Mouse (Mus musculus): ENCODE results near the gene Tbxas1. TPM values are rescaled to one million over a fixed set of nuclear protein-coding genes. Genes with fewer than 3 reads are reported as not detected.
A peak's percentile ranks its signal among the peaks of the same experiment; 100 is the strongest.

The Tbxas1 gene
- polyA plus RNA-seq, 1 experiment from 2014 or later = 1.9 TPM

DNA sequence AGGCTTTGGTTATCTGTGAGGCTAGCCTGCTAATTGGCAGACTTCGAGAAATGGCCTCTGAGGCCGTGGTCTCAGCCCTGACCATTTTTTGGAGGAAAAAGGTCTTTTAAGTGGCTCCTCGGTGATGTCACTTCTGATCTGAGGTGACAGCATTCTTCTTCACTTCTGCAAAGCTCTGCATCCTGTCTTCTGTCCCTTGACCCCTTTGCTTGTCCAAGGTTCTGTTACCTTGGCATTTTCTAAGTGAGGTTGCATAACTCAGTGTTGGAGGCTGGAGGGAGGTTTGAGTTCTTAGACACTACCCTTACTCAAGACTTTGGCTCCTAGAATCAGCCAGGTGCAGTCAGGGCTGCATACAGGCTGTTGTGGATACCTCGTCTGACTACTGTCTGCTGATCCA lies 63.9 kb downstream of the Tbxas1 start:
- 79% methylated on average over 4 of the region's 4 CpGs for WGBS

DNA sequence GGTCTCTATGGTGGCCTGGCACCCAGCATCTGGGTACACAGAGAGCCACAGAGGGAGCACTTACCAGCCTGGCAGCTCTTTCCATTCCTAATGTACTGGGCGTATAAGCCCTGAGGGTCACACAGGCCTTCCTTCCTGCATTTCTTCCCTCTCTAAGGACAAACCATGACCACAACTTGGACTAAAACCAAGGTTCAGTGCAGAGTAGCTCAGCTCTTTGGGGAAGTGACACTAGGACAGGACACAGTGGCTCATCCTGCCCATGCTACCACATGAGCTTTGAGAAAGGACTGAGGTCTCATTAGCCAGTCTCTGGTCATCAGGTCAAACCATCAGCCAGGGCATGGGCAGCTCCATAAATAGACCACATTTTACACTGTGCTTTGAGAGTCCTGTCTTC lies 65.8 kb downstream of the Tbxas1 start:
- no peaks in the 10 kb centered on the region for H3K27me3 ChIP-seq (ENCODE audit: insufficient read depth, poor library complexity, severe bottlenecking)
- DNase-seq (ENCODE audit: low spot score) = no peak
- no peak overlapping the region for H3K27ac ChIP-seq
- no peaks in the 10 kb centered on the region for H3K9me3 ChIP-seq
- no peaks in the 10 kb centered on the region for H3K4me1 ChIP-seq (replicated peaks)
- 97% methylated on average over 1 of the region's 1 CpGs for WGBS
- no peak overlapping the region for H3K4me3 ChIP-seq
- H3K36me3 ChIP-seq = no peaks in the 10 kb centered on the region

More for the DNA sequence above, 63.9 kb downstream of the Tbxas1 start:
- Histone ChIP-seq H3K36me3 (no peaks in the 10 kb centered on the region), H3K4me3 (no peak overlapping the region), H3K4me1 (replicated peaks) (no peaks in the 10 kb centered on the region), H3K27me3 (ENCODE audit: insufficient read depth, poor library complexity, severe bottlenecking) (no peaks in the 10 kb centered on the region), H3K9me3 (no peaks in the 10 kb centered on the region), H3K27ac (no peak overlapping the region)
- no peak for DNase-seq (ENCODE audit: low spot score)

DNA sequence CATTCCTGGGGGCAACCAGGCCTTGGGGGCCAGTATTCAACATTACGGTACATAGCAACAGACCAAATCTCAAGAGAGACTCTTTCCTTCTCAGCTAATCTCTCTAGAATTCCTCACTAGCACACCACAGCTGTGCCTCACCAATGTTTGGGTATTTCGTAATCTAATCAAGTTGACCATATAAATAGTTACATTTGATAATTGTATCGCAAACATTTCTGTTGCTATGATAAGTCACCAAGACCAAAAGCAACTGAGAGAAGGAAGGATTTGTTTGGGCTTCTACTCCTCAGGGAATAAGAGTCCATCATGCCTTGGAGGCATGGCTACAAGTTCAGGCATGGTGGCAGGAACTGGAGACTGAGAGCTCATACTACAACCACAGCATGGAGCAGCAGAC lies 67.6 kb downstream of the Tbxas1 start:
- Histone ChIP-seq H3K9me3 (no peaks in the 10 kb centered on the region), H3K27me3 (ENCODE audit: insufficient read depth, poor library complexity, severe bottlenecking) (no peaks in the 10 kb centered on the region), H3K36me3 (no peaks in the 10 kb centered on the region), H3K4me1 (replicated peaks) (no peaks in the 10 kb centered on the region), H3K27ac (no peak overlapping the region), H3K4me3 (no peak overlapping the region)
- no peak for DNase-seq (ENCODE audit: low spot score)
- WGBS = 96% methylated on average over 3 of the region's 3 CpGs

DNA sequence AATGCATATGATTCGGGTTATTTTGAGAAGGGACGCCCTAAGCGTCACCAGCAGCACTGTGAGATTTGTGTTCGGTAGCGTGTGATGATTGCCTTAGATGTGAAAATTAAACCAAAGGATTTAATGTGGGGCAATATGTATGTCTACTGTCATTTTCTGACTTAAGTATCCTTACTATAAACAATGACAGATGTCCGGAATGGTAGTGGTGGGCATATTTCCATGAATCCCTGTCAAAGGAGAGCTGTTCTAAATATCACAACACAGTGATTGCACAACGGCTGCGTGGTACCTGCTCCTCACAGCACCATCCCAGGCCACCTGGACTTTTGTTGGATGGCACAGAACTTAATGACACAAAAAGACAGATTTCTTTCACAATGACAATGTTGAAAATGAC lies 69.2 kb downstream of the Tbxas1 start:
- Histone ChIP-seq H3K36me3 (no peaks in the 10 kb centered on the region), H3K4me1 (replicated peaks) (no peaks in the 10 kb centered on the region), H3K27me3 (ENCODE audit: insufficient read depth, poor library complexity, severe bottlenecking) (no peaks in the 10 kb centered on the region), H3K9me3 (no peaks in the 10 kb centered on the region), H3K27ac (no peak overlapping the region), H3K4me3 (no peak overlapping the region)
- DNase-seq (ENCODE audit: low spot score) = no peak
- WGBS = 92% methylated on average over 8 of the region's 8 CpGs

DNA sequence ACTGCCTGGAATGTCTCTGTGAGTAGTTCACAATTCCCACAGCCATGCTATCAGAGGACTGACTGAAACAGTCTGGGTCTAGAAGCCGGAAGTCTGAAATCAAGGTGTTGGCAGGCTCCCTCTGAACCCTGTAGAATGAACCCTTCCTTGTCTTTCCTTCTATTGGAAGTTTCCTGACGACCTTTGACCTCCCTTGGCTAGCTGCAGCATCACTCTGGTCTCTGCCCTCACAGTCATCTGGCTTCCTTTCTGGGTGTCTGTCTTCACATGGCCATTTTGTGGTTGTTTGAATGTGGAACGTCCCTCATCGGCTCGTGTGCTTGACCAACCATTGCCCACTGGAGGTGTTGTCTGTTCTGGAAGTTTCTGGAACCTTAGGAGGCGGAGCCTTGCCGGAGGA lies 69.6 kb downstream of the Tbxas1 start:
- WGBS = 87% methylated on average over 7 of the region's 7 CpGs
- H3K36me3 ChIP-seq = no peaks in the 10 kb centered on the region
- H3K9me3 ChIP-seq = no peaks in the 10 kb centered on the region
- no peak overlapping the region for H3K4me3 ChIP-seq
- H3K27me3 ChIP-seq (ENCODE audit: insufficient read depth, poor library complexity, severe bottlenecking) = no peaks in the 10 kb centered on the region
- no peaks in the 10 kb centered on the region for H3K4me1 ChIP-seq (replicated peaks)
- no peak overlapping the region for H3K27ac ChIP-seq
- no peak for DNase-seq (ENCODE audit: low spot score)

DNA sequence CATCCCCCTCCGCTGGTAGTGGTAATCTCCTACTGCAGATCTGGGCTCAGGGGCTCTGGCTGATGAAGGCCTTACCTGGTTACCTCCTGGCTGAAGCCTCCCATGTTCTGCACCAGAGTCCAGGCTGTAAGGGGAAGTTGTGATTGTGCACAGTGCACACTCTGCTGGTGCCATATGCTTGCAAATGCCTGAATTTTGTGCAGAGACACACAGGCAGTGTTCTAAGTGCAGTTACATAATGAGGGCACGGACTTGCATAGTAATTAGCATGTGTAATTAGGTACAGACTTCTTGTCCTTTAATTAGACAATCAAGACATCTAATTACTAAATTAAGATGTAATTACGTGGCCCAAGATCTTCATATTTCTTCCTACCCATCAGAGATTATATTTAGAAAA lies 70.5 kb downstream of the Tbxas1 start:
- DNase-seq (ENCODE audit: low spot score) = no peak
- Histone ChIP-seq H3K4me3 (no peak overlapping the region), H3K27me3 (ENCODE audit: insufficient read depth, poor library complexity, severe bottlenecking) (no peaks in the 10 kb centered on the region), H3K4me1 (replicated peaks) (no peaks in the 10 kb centered on the region), H3K9me3 (no peaks in the 10 kb centered on the region), H3K27ac (no peak overlapping the region), H3K36me3 (no peaks in the 10 kb centered on the region)
- WGBS = 84% methylated on average over 3 of the region's 3 CpGs

DNA sequence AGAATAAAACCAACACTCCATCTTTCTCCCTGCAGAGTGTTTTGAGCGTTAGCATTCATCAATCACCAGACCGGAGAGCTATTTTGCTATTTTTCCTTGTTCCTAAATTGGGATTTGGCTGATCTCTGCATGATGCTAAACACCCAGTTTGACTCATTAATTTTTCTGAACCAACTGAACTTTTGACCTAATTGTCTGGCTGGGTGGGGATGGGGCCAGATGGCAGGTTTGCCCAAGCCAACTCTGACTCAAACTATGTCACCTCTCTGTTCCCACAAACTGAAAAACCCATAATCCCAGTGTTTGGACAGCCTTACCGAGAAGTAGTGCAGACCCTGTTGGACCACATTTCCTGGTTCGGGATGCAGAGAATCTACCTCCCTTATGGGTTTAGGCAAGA lies 72.1 kb downstream of the Tbxas1 start:
- Histone ChIP-seq H3K27me3 (ENCODE audit: insufficient read depth, poor library complexity, severe bottlenecking) (no peaks in the 10 kb centered on the region), H3K4me3 (no peak overlapping the region), H3K4me1 (replicated peaks) (no peaks in the 10 kb centered on the region), H3K9me3 (no peaks in the 10 kb centered on the region), H3K27ac (no peak overlapping the region), H3K36me3 (no peaks in the 10 kb centered on the region)
- WGBS = 93% methylated on average over 4 of the region's 4 CpGs
- DNase-seq (ENCODE audit: low spot score) = no peak

DNA sequence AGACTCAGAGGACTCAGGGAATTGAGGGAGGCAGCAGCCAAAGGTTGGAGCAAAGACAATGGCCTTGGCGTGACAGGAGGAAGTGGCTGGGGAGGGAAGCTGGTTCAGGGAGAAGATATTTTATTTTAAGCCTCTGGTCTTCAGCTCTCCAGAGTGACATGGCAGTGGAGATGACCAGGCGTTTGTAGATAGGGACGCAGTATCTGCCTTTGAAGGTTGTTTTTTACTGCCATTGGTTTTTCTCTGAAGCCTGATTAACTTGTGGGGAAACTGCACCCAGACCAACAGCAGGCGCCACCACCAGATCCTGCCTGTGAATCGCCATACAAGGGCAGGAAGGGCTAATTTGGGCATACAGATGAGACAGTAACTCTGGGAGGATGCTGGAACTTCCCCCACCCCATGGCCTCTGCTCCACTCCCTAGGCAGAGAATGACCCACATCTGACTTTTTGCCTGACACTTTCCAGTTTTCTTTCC lies 74.5 kb downstream of the Tbxas1 start:
- H3K27ac ChIP-seq = 0 out of 2 replicates have a peak overlapping the region, but pooled peaks have one; percentile 23
- no peaks in the 10 kb centered on the region for H3K36me3 ChIP-seq
- no peaks in the 10 kb centered on the region for H3K4me1 ChIP-seq (replicated peaks)
- no peaks in the 10 kb centered on the region for H3K9me3 ChIP-seq
- 65% methylated on average over 5 of the region's 5 CpGs for WGBS
- DNase-seq (ENCODE audit: low spot score) = no peak
- no peak overlapping the region for H3K4me3 ChIP-seq
- H3K27me3 ChIP-seq (ENCODE audit: insufficient read depth, poor library complexity, severe bottlenecking) = no peaks in the 10 kb centered on the region

DNA sequence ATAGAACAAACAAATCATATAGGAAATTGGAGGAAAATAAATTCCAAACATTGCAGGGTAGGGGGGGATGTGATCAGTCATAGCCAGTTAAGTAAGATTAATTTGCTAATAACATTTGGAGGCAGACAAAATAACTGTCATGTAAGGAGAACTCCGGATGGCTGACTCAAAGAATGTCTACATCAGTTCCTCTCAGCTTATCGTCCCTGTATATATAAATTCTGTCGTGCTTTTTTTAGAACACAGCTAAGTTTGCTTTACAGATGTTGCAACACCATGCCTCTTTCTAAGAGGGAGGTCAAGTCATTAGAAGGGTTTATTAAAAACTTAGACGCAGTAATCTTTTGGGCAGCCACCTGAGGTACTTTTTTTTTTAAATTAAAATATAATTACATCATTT lies 75.1 kb downstream of the Tbxas1 start:
- no peaks in the 10 kb centered on the region for H3K4me1 ChIP-seq (replicated peaks)
- no peaks in the 10 kb centered on the region for H3K9me3 ChIP-seq
- H3K27me3 ChIP-seq (ENCODE audit: insufficient read depth, poor library complexity, severe bottlenecking) = no peaks in the 10 kb centered on the region
- H3K36me3 ChIP-seq = no peaks in the 10 kb centered on the region
- DNase-seq (ENCODE audit: low spot score) = no peak
- WGBS = 78% methylated on average over 4 of the region's 4 CpGs
- no peak overlapping the region for H3K4me3 ChIP-seq
- H3K27ac ChIP-seq = no peak overlapping the region

DNA sequence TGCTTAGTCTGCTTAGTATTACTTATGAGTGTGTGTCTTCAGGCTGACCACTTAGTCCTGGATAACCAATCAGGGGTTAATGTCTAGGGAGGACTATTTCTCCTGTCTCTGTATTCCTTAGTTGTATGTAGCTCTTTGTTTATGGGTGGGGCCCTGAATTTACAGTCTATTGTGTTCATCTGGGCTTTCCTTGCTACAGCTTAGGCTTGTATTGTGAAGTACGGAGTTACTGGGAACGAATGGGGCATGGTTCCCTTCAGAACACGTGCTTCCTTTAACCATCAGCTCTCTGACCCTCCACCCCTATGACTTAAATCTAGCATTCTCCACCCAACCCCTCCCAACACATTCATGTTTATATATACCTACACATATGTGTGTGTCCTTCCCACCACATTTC lies 75.6 kb downstream of the Tbxas1 start:
- Histone ChIP-seq H3K27me3 (ENCODE audit: insufficient read depth, poor library complexity, severe bottlenecking) (no peaks in the 10 kb centered on the region), H3K4me1 (replicated peaks) (no peaks in the 10 kb centered on the region), H3K4me3 (no peak overlapping the region), H3K36me3 (no peaks in the 10 kb centered on the region), H3K27ac (no peak overlapping the region), H3K9me3 (no peaks in the 10 kb centered on the region)
- 81% methylated on average over 3 of the region's 3 CpGs for WGBS
- no peak for DNase-seq (ENCODE audit: low spot score)

DNA sequence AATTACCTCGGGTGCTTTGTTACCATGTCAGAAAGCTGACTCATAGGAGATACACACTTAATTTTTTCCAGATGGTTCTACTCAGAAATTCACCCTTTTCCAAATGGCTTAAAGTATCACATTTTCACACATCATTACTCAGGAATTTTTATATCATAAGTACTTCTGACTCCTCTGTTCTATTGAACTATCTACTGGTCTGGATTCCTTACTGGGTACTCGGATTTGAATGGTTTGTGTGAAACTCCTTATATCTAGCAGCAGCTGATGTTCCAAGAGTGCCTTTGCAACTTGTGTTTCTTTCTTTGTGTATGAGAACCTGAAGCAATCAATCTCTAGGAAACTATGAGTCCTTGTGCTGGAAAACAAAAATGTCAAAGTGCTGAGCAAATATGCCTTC lies 81.4 kb downstream of the Tbxas1 start:
- WGBS = 85% methylated on average over 2 of the region's 2 CpGs
- peaks cover 7% of the 10 kb centered on the region; the same call in 1 of the 2 replicates for H3K4me1 ChIP-seq (replicated peaks)
- no peaks in the 10 kb centered on the region for H3K9me3 ChIP-seq
- H3K27ac ChIP-seq = no peak overlapping the region
- H3K4me3 ChIP-seq = no peak overlapping the region
- no peak for DNase-seq (ENCODE audit: low spot score)
- H3K36me3 ChIP-seq = no peaks in the 10 kb centered on the region
- no peaks in the 10 kb centered on the region for H3K27me3 ChIP-seq (ENCODE audit: insufficient read depth, poor library complexity, severe bottlenecking)

DNA sequence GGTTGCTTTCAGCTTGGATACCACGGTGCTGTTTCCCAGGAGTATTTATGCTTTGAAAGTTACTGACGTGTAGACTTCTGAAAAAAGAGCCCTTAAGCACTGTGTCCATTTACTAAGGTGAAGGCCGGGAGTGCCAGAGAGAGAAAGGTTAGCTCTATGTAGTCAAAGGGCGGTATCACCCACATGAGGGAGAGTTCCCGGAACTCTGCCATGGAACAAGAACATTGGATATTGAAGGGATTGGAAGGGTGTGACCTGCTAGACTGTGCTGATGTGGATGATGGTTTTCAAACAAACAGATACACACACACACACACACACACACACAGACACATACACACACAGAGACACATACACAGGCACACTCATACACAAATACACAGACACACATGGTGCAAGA lies 82.0 kb downstream of the Tbxas1 start:
- WGBS = 86% methylated on average over 5 of the region's 5 CpGs
- Histone ChIP-seq H3K4me3 (no peak overlapping the region), H3K4me1 (replicated peaks) (peaks cover 7% of the 10 kb centered on the region; the same call in 1 of the 2 replicates), H3K9me3 (no peaks in the 10 kb centered on the region), H3K27ac (no peak overlapping the region), H3K27me3 (ENCODE audit: insufficient read depth, poor library complexity, severe bottlenecking) (no peaks in the 10 kb centered on the region), H3K36me3 (no peaks in the 10 kb centered on the region)
- DNase-seq (ENCODE audit: low spot score) = no peak

DNA sequence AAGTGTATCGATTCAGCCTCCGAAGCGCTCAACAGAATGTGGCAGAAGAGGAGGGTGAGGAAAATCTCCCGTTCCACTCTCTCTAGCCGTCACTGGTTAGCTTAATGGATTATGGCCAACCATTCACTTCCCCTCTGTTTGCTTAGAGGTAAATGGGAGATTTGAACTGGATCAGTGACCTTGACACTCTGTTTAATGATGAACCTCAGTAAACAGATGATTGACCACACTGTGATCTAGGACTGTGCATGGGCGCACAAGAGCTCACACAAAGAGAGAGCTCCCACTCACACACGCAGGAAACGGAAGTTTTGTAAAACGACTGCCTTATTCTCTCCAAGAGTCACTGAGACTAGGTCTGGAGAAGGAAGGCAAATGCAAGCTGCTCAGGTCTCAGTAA lies 84.3 kb downstream of the Tbxas1 start:
- DNase-seq (ENCODE audit: low spot score) = no peak
- Histone ChIP-seq H3K4me3 (no peak overlapping the region), H3K4me1 (replicated peaks) (peaks cover 7% of the 10 kb centered on the region; the same call in 1 of the 2 replicates), H3K27me3 (ENCODE audit: insufficient read depth, poor library complexity, severe bottlenecking) (no peaks in the 10 kb centered on the region), H3K36me3 (no peaks in the 10 kb centered on the region), H3K27ac (no peak overlapping the region), H3K9me3 (no peaks in the 10 kb centered on the region)
- WGBS = 87% methylated on average over 9 of the region's 9 CpGs

DNA sequence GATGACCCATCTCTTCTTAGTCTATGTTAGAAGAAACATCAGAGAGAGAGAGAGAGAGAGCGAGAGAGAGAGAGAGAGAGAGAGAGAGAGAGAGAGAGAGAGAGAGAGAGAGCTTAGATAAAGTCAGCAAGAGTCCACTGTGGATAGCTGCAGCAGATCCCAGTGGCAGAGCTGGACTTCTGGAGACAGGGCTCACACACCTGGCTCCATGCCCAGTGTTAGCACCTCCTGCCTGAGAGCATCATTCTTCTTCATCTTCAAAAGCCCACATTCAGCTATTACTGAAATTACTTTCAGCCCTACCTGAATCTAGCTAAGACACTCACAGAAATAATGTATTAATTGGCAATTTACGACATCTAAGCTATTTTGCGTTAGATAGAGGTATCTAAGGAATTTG lies 85.2 kb downstream of the Tbxas1 start:
- Histone ChIP-seq H3K4me3 (no peak overlapping the region), H3K27me3 (ENCODE audit: insufficient read depth, poor library complexity, severe bottlenecking) (no peaks in the 10 kb centered on the region), H3K27ac (no peak overlapping the region), H3K4me1 (replicated peaks) (peaks cover 7% of the 10 kb centered on the region; the same call in 1 of the 2 replicates), H3K36me3 (no peaks in the 10 kb centered on the region), H3K9me3 (no peaks in the 10 kb centered on the region)
- DNase-seq (ENCODE audit: low spot score) = no peak
- WGBS = 84% methylated on average over 3 of the region's 3 CpGs
